Mouse (Mus musculus): ENCODE results near the gene Adcyap1. TPM values are rescaled to one million over a fixed set of nuclear protein-coding genes. Genes with fewer than 3 reads are reported as not detected.

The Adcyap1 gene
- polyA plus RNA-seq, 1 experiment: not detected

DNA sequence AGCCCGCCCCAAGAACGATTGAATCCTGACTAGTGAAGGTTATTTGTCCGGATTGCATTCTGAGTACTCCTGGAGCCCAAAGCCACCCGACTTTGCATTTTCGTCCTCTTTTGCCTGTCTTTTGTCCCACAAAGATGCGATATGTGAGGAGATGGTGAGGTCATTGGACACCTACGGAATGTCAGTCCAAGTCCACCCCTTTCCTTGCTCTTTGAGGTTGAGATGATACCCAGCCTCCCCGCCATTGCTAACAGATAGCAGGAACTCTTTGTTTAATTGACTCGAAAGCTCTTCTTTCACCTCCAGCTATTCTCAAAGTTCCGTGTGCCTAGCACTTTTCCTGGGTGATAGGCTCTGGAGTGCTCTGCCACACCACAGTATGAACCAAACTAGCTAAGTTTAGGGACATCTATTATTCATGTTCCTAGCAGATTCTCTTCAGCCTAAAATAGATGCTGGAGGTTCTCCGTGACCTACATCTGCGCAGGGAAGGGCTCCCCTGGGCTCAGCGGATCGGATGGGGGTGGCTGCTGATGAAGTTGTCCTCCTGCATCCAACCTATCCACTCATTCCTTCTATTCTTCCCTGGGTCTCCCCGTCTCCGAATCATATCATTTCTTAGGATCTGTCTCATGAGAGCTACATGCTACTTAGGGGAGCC lies 2.6 kb downstream of the Adcyap1 start:
- Histone ChIP-seq H3K4me1 (ENCODE audit: control insufficient read depth) (no peaks in the 10 kb centered on the region), H3K27me3 (ENCODE audit: control insufficient read depth) (peaks cover 59% of the 10 kb centered on the region), H3K4me3 (replicated peaks) (no peak overlapping the region), H3K36me3 (ENCODE audit: control insufficient read depth) (no peaks in the 10 kb centered on the region), H3K9me3 (ENCODE audit: control insufficient read depth, low read length) (peaks cover 2% of the 10 kb centered on the region; the same call in 1 of the 2 replicates)
- TF ChIP-seq TAL1 (IDR thresholded peaks at IDR 0.05; ENCODE audit: low read length): no peak
- TF ChIP-seq GATA1 (IDR thresholded peaks at IDR 0.05; ENCODE audit: low read length): no peak

DNA sequence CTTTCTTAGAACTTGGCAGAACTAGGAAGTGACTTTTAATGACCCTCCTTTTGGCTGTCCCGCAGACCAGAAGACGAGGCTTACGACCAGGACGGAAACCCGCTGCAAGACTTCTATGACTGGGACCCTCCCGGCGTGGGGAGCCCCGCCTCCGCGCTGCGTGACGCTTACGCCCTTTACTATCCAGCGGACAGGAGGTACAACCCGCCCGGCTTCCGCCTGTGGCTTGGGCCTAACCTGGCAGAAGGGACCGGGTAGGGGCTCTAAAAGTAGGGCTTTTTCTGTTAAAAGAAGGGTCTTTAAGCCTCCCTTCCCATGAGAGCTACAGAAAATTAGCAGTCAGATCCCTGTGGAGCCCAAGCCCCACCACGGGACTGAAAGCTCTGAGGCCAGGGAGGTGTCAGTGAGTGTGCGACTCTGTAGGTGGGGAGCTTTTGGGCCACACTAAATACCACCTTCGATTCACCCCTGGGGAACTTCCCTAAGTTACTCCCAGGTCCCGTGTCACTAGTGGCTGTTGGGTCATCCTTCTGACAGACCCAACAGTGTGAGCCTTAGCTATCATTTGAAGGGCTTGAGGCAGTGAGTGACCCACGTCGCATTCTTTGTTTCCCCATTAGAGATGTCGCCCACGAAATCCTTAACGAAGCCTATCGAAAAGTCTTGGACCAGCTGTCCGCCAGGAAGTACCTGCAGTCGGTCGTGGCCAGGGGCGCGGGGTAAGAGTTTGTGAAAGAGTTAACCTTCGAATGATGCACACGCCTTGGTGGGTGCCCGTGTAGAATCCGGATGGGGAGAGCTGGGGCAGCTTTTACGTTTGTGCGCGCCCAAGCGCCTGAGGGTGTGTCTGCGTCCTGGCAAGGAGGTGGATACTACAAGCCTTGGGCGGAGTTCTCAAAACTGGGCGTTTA lies 3.6 kb downstream of the Adcyap1 start:
- peaks cover 2% of the 10 kb centered on the region; the same call in 1 of the 2 replicates for H3K9me3 ChIP-seq (ENCODE audit: control insufficient read depth, low read length)
- TF ChIP-seq TAL1 (IDR thresholded peaks at IDR 0.05; ENCODE audit: low read length) (no peak), GATA1 (IDR thresholded peaks at IDR 0.05; ENCODE audit: low read length) (no peak)
- H3K4me3 ChIP-seq (replicated peaks): no peak overlapping the region
- no peaks in the 10 kb centered on the region for H3K4me1 ChIP-seq (ENCODE audit: control insufficient read depth)
- H3K27me3 ChIP-seq (ENCODE audit: control insufficient read depth): peaks cover 59% of the 10 kb centered on the region
- no peaks in the 10 kb centered on the region for H3K36me3 ChIP-seq (ENCODE audit: control insufficient read depth)

GRCm38 (mm10) chr17:93203076-93204031 lies 4.5 kb downstream of the Adcyap1 start:
- TF ChIP-seq GATA1 (IDR thresholded peaks at IDR 0.05; ENCODE audit: low read length): no peak
- TF ChIP-seq TAL1 (IDR thresholded peaks at IDR 0.05; ENCODE audit: low read length): no peak
- Histone ChIP-seq H3K4me3 (replicated peaks) (no peak overlapping the region), H3K27me3 (ENCODE audit: control insufficient read depth) (peaks cover 59% of the 10 kb centered on the region)

GRCm38 (mm10) chr17:93217785-93218184 lies 19.0 kb downstream of the Adcyap1 start:
- Histone ChIP-seq H3K4me1 (ENCODE audit: control insufficient read depth) (no peaks in the 10 kb centered on the region), H3K36me3 (ENCODE audit: control insufficient read depth) (no peaks in the 10 kb centered on the region), H3K4me3 (replicated peaks) (no peak overlapping the region), H3K9me3 (ENCODE audit: control insufficient read depth, low read length) (no peaks in the 10 kb centered on the region), H3K27me3 (ENCODE audit: control insufficient read depth) (no peaks in the 10 kb centered on the region)
- TF ChIP-seq TAL1 (IDR thresholded peaks at IDR 0.05; ENCODE audit: low read length) (no peak), GATA1 (IDR thresholded peaks at IDR 0.05; ENCODE audit: low read length) (no peak)

More at GRCm38 (mm10) chr17:93203076-93204031, 4.5 kb downstream of the Adcyap1 start:
- peaks cover 2% of the 10 kb centered on the region; the same call in 1 of the 2 replicates for H3K9me3 ChIP-seq (ENCODE audit: control insufficient read depth, low read length)
- no peaks in the 10 kb centered on the region for H3K4me1 ChIP-seq (ENCODE audit: control insufficient read depth)
- H3K36me3 ChIP-seq (ENCODE audit: control insufficient read depth): no peaks in the 10 kb centered on the region

- H3K9me3 ChIP-seq (ENCODE audit: control insufficient read depth, low read length): no peaks in the 10 kb centered on the region
- TF ChIP-seq GATA1 (IDR thresholded peaks at IDR 0.05; ENCODE audit: low read length) (no peak), TAL1 (IDR thresholded peaks at IDR 0.05; ENCODE audit: low read length) (no peak)
- H3K4me3 ChIP-seq (replicated peaks): no peak overlapping the region
- no peaks in the 10 kb centered on the region for H3K36me3 ChIP-seq (ENCODE audit: control insufficient read depth)
- H3K27me3 ChIP-seq (ENCODE audit: control insufficient read depth): no peaks in the 10 kb centered on the region
- no peaks in the 10 kb centered on the region for H3K4me1 ChIP-seq (ENCODE audit: control insufficient read depth)
Observed at GRCm38 (mm10) chr17:93218640-93219039, 19.8 kb downstream of the Adcyap1 start.

- H3K36me3 ChIP-seq (ENCODE audit: control insufficient read depth): no peaks in the 10 kb centered on the region
- H3K9me3 ChIP-seq (ENCODE audit: control insufficient read depth, low read length): 0 out of 2 replicates have a peak, but pooled peaks cover 2% of the 10 kb centered on the region
- H3K27me3 ChIP-seq (ENCODE audit: control insufficient read depth): no peaks in the 10 kb centered on the region
- TF ChIP-seq GATA1 (IDR thresholded peaks at IDR 0.05; ENCODE audit: low read length): no peak
- TF ChIP-seq TAL1 (IDR thresholded peaks at IDR 0.05; ENCODE audit: low read length): no peak
- no peak overlapping the region for H3K4me3 ChIP-seq (replicated peaks)
- no peaks in the 10 kb centered on the region for H3K4me1 ChIP-seq (ENCODE audit: control insufficient read depth)
Observed at GRCm38 (mm10) chr17:93237355-93237754, 38.5 kb downstream of the Adcyap1 start.
